Mouse (Mus musculus): ENCODE results near the gene Prnd. TPM values are rescaled to one million over a fixed set of nuclear protein-coding genes. Genes with fewer than 3 reads are reported as not detected.
A peak's percentile ranks its signal among the peaks of the same experiment; 100 is the strongest.

The Prnd gene
- polyA plus RNA-seq, 1 experiment from 2014 or later, result not detected

GRCm38 (mm10) chr2:131982546-131983196, 32.0 kb downstream of the Prnd start:
- Histone ChIP-seq H3K36me3 (ENCODE audit: inconsistent target) (no peaks in the 10 kb centered on the region), H3K27ac (no peak overlapping the region), H3K79me2 (ENCODE audit: inconsistent target) (no peaks in the 10 kb centered on the region), H3K4me3 (ENCODE audit: inconsistent target) (no peak overlapping the region)
- 10% methylated on average over 6 of the region's 6 CpGs for WGBS (ENCODE audit: missing documents)

GRCm38 (mm10) chr2:131987950-131988349, 37.3 kb downstream of the Prnd start:
- H3K79me2 ChIP-seq (ENCODE audit: inconsistent target), result no peaks in the 10 kb centered on the region
- H3K4me3 ChIP-seq (ENCODE audit: inconsistent target), result no peak overlapping the region
- H3K36me3 ChIP-seq (ENCODE audit: inconsistent target), result no peaks in the 10 kb centered on the region
- no peak overlapping the region for H3K27ac ChIP-seq
- 32% methylated on average over 3 of the region's 3 CpGs for WGBS (ENCODE audit: missing documents)

- no peak overlapping the region for H3K27ac ChIP-seq
- peaks cover 3% of the 10 kb centered on the region; the same call in 1 of the 2 replicates for H3K36me3 ChIP-seq (ENCODE audit: inconsistent target)
- H3K79me2 ChIP-seq (ENCODE audit: inconsistent target), result no peaks in the 10 kb centered on the region
- 43% methylated on average over 2 of the region's 2 CpGs for WGBS (ENCODE audit: missing documents)
- no peak overlapping the region for H3K4me3 ChIP-seq (ENCODE audit: inconsistent target)
Observed at GRCm38 (mm10) chr2:131988550-131988949, 37.9 kb downstream of the Prnd start.

GRCm38 (mm10) chr2:131992487-131992886, 41.8 kb downstream of the Prnd start:
- H3K4me3 ChIP-seq (ENCODE audit: inconsistent target), result no peak overlapping the region
- WGBS (ENCODE audit: missing documents), result 24% methylated on average over 2 of the region's 2 CpGs
- peaks cover 38% of the 10 kb centered on the region for H3K36me3 ChIP-seq (ENCODE audit: inconsistent target)
- H3K79me2 ChIP-seq (ENCODE audit: inconsistent target), result peaks cover 7% of the 10 kb centered on the region; the same call in 1 of the 2 replicates
- H3K27ac ChIP-seq, result no peak overlapping the region

- peaks cover 45% of the 10 kb centered on the region for H3K36me3 ChIP-seq (ENCODE audit: inconsistent target)
- WGBS (ENCODE audit: missing documents), result 91% methylated on average over 4 of the region's 4 CpGs
- H3K79me2 ChIP-seq (ENCODE audit: inconsistent target), result peaks cover 7% of the 10 kb centered on the region; the same call in 1 of the 2 replicates
- no peak overlapping the region for H3K27ac ChIP-seq
- no peak overlapping the region for H3K4me3 ChIP-seq (ENCODE audit: inconsistent target)
Observed at GRCm38 (mm10) chr2:131993151-131993550, 42.5 kb downstream of the Prnd start.

GRCm38 (mm10) chr2:131993563-131994088, 43.0 kb downstream of the Prnd start:
- Histone ChIP-seq H3K27ac (no peak overlapping the region), H3K36me3 (ENCODE audit: inconsistent target) (peaks cover 49% of the 10 kb centered on the region), H3K4me3 (ENCODE audit: inconsistent target) (no peak overlapping the region), H3K79me2 (ENCODE audit: inconsistent target) (peaks cover 7% of the 10 kb centered on the region; the same call in 1 of the 2 replicates)
- 92% methylated on average over 9 of the region's 14 CpGs for WGBS (ENCODE audit: missing documents)

GRCm38 (mm10) chr2:131994971-131995370, 44.3 kb downstream of the Prnd start:
- Histone ChIP-seq H3K4me3 (ENCODE audit: inconsistent target) (no peak overlapping the region), H3K36me3 (ENCODE audit: inconsistent target) (peaks cover 58% of the 10 kb centered on the region), H3K79me2 (ENCODE audit: inconsistent target) (peaks cover 7% of the 10 kb centered on the region; the same call in 1 of the 2 replicates), H3K27ac (no peak overlapping the region)
- 97% methylated on average over 6 of the region's 6 CpGs for WGBS (ENCODE audit: missing documents)

- Histone ChIP-seq H3K27ac (no peak overlapping the region), H3K36me3 (ENCODE audit: inconsistent target) (peaks cover 66% of the 10 kb centered on the region), H3K4me3 (ENCODE audit: inconsistent target) (no peak overlapping the region), H3K79me2 (ENCODE audit: inconsistent target) (peaks cover 7% of the 10 kb centered on the region; the same call in 1 of the 2 replicates)
- WGBS (ENCODE audit: missing documents), result 43% methylated on average over 12 of the region's 12 CpGs
Observed at GRCm38 (mm10) chr2:131995742-131996141, 45.1 kb downstream of the Prnd start.

GRCm38 (mm10) chr2:131996369-131996768, 45.7 kb downstream of the Prnd start:
- 87% methylated on average over 7 of the region's 7 CpGs for WGBS (ENCODE audit: missing documents)
- Histone ChIP-seq H3K27ac (no peak overlapping the region), H3K4me3 (ENCODE audit: inconsistent target) (no peak overlapping the region), H3K79me2 (ENCODE audit: inconsistent target) (peaks cover 7% of the 10 kb centered on the region; the same call in 1 of the 2 replicates), H3K36me3 (ENCODE audit: inconsistent target) (peaks cover 72% of the 10 kb centered on the region)

GRCm38 (mm10) chr2:131997356-131997755, 46.7 kb downstream of the Prnd start:
- WGBS (ENCODE audit: missing documents), result 45% methylated on average over 5 of the region's 5 CpGs
- Histone ChIP-seq H3K27ac (no peak overlapping the region), H3K79me2 (ENCODE audit: inconsistent target) (peaks cover 7% of the 10 kb centered on the region; the same call in 1 of the 2 replicates), H3K36me3 (ENCODE audit: inconsistent target) (peaks cover 82% of the 10 kb centered on the region), H3K4me3 (ENCODE audit: inconsistent target) (no peak overlapping the region)

- H3K36me3 ChIP-seq (ENCODE audit: inconsistent target), result peaks cover 85% of the 10 kb centered on the region
- no peak overlapping the region for H3K4me3 ChIP-seq (ENCODE audit: inconsistent target)
- H3K27ac ChIP-seq, result no peak overlapping the region
- peaks cover 11% of the 10 kb centered on the region; the same call in 1 of the 2 replicates for H3K79me2 ChIP-seq (ENCODE audit: inconsistent target)
- 97% methylated on average over 13 of the region's 13 CpGs for WGBS (ENCODE audit: missing documents)
Observed at GRCm38 (mm10) chr2:132001696-132002334, 51.2 kb downstream of the Prnd start.

- Histone ChIP-seq H3K79me2 (ENCODE audit: inconsistent target) (peaks cover 11% of the 10 kb centered on the region; the same call in 1 of the 2 replicates), H3K4me3 (ENCODE audit: inconsistent target) (no peak overlapping the region), H3K27ac (no peak overlapping the region), H3K36me3 (ENCODE audit: inconsistent target) (peaks cover 74% of the 10 kb centered on the region)
- 80% methylated on average over 5 of the region's 5 CpGs for WGBS (ENCODE audit: missing documents)
Observed at GRCm38 (mm10) chr2:132003916-132004315, 53.3 kb downstream of the Prnd start.

GRCm38 (mm10) chr2:132004495-132005136, 54.0 kb downstream of the Prnd start:
- no peak overlapping the region for H3K4me3 ChIP-seq (ENCODE audit: inconsistent target)
- H3K27ac ChIP-seq, result 0 out of 2 replicates have a peak overlapping the region, but pooled peaks have one; percentile 92
- peaks cover 16% of the 10 kb centered on the region; the same call in 1 of the 2 replicates for H3K79me2 ChIP-seq (ENCODE audit: inconsistent target)
- peaks cover 75% of the 10 kb centered on the region for H3K36me3 ChIP-seq (ENCODE audit: inconsistent target)
- WGBS (ENCODE audit: missing documents), result 96% methylated on average over 8 of the region's 9 CpGs

GRCm38 (mm10) chr2:132005445-132005844, 54.8 kb downstream of the Prnd start:
- 98% methylated on average over 4 of the region's 4 CpGs for WGBS (ENCODE audit: missing documents)

More at GRCm38 (mm10) chr2:132005445-132005844, 54.8 kb downstream of the Prnd start:
- Histone ChIP-seq H3K4me3 (ENCODE audit: inconsistent target) (no peak overlapping the region), H3K79me2 (ENCODE audit: inconsistent target) (peaks cover 21% of the 10 kb centered on the region; the same call in 1 of the 2 replicates), H3K36me3 (ENCODE audit: inconsistent target) (peaks cover 75% of the 10 kb centered on the region), H3K27ac (peak overlapping the region; percentile 92)
